Mouse (Mus musculus): Measurements from ENCODE around the gene Dnmt3a. TPM values are rescaled to one million over a fixed set of nuclear protein-coding genes. Genes with fewer than 3 reads are reported as not detected.

The Dnmt3a gene
- total and polyA plus RNA-seq, 3 experiments: 15.9 to 34.4 TPM; not detected in 1

GRCm38 (mm10) chr12:3810455-3810854, 4.6 kb downstream of the Dnmt3a start:
- Histone ChIP-seq H3K4me3 (ENCODE audit: control insufficient read depth in 1 of 2, insufficient read depth in 1 of 2, low read depth in 2 of 2, low read length in 2 of 2) (no peak overlapping the region), H3K9me3 (replicated peaks; ENCODE audit: insufficient read depth, low read length) (no peaks in the 10 kb centered on the region), H3K27me3 (ENCODE audit: control insufficient read depth in 1 of 2, insufficient read depth in 2 of 2, low read length in 2 of 2) (no peaks in the 10 kb centered on the region; a peak in 1 of 4 replicates), H3K27ac (ENCODE audit: control insufficient read depth, low read depth, low read length) (no peak overlapping the region), H3K79me2 (ENCODE audit: control insufficient read depth, insufficient read depth, low read length, poor library complexity) (no peaks in the 10 kb centered on the region; the same call in none of the 2 replicates), H3K36me3 (ENCODE audit: control insufficient read depth in 1 of 2, insufficient read depth in 2 of 2, low read length in 2 of 2) (no peaks in the 10 kb centered on the region), H3K9ac (ENCODE audit: control insufficient read depth, low read depth, low read length, poor library complexity, severe bottlenecking) (no peak overlapping the region), H3K4me1 (ENCODE audit: control insufficient read depth in 1 of 2, insufficient read depth in 2 of 2, low read length in 2 of 2) (0 out of 4 replicates have a peak, but pooled peaks cover 0 to 6% of the 10 kb centered on the region in 2 experiments)
- TF ChIP-seq TCF12 (IDR thresholded peaks at IDR 0.05; ENCODE audit: low read depth, low read length) (no peak), USF2 (IDR thresholded peaks at IDR 0.05; ENCODE audit: borderline replicate concordance in 1 of 2, insufficient read depth in 1 of 2, low read depth in 1 of 2, low read length in 2 of 2) (no peak), ZC3H11A (IDR thresholded peaks at IDR 0.05; ENCODE audit: low read depth, low read length) (no peak), HCFC1 (IDR thresholded peaks at IDR 0.05; ENCODE audit: low read depth, low read length) (no peak), SMC3 (IDR thresholded peaks at IDR 0.05; ENCODE audit: low read depth, low read length) (no peak), POLR2AphosphoS2 (IDR thresholded peaks at IDR 0.05; ENCODE audit: low read length) (no peak), MXI1 (IDR thresholded peaks at IDR 0.05; ENCODE audit: low read depth, low read length) (no peak), MAFK (IDR thresholded peaks at IDR 0.05; ENCODE audit: borderline replicate concordance, low read depth, low read length) (no peak), RAD21 (IDR thresholded peaks at IDR 0.05; ENCODE audit: low read depth, low read length) (no peak), POLR2A (IDR thresholded peaks at IDR 0.05; ENCODE audit: control insufficient read depth in 1 of 2, insufficient read depth in 1 of 2, low read depth in 1 of 2, low read length in 2 of 2, poor library complexity in 1 of 2) (no peak), SIN3A (IDR thresholded peaks at IDR 0.05; ENCODE audit: low read length) (no peak)
- DNase-seq (ENCODE audit: low read depth, low spot score): no peak

GRCm38 (mm10) chr12:3811596-3811995, 5.8 kb downstream of the Dnmt3a start:
- Histone ChIP-seq H3K4me1 (ENCODE audit: control insufficient read depth in 1 of 2, insufficient read depth in 2 of 2, low read length in 2 of 2) (0 out of 4 replicates have a peak, but pooled peaks cover 0 to 3% of the 10 kb centered on the region in 2 experiments), H3K79me2 (ENCODE audit: control insufficient read depth, insufficient read depth, low read length, poor library complexity) (no peaks in the 10 kb centered on the region; the same call in none of the 2 replicates), H3K9ac (ENCODE audit: control insufficient read depth, low read depth, low read length, poor library complexity, severe bottlenecking) (no peak overlapping the region), H3K9me3 (replicated peaks; ENCODE audit: insufficient read depth, low read length) (no peaks in the 10 kb centered on the region), H3K36me3 (ENCODE audit: control insufficient read depth in 1 of 2, insufficient read depth in 2 of 2, low read length in 2 of 2) (no peaks in the 10 kb centered on the region), H3K4me3 (ENCODE audit: control insufficient read depth in 1 of 2, insufficient read depth in 1 of 2, low read depth in 2 of 2, low read length in 2 of 2) (no peak overlapping the region), H3K27ac (ENCODE audit: control insufficient read depth, low read depth, low read length) (no peak overlapping the region), H3K27me3 (ENCODE audit: control insufficient read depth in 1 of 2, insufficient read depth in 2 of 2, low read length in 2 of 2) (no peaks in the 10 kb centered on the region)
- TF ChIP-seq TCF12 (IDR thresholded peaks at IDR 0.05; ENCODE audit: low read depth, low read length): no peak
- TF ChIP-seq EP300 (IDR thresholded peaks at IDR 0.05; ENCODE audit: low read depth in 1 of 2, low read length in 2 of 2): no peak
- TF ChIP-seq USF2 (IDR thresholded peaks at IDR 0.05; ENCODE audit: borderline replicate concordance in 1 of 2, insufficient read depth in 1 of 2, low read depth in 1 of 2, low read length in 2 of 2): no peak
- TF ChIP-seq NRF1 (IDR thresholded peaks at IDR 0.05; ENCODE audit: insufficient read depth, low read depth, low read length, poor library complexity, severe bottlenecking): no peak
- no peak for TF ChIP-seq MYB (IDR thresholded peaks at IDR 0.05; ENCODE audit: low read depth, low read length)
- no peak for TF ChIP-seq POLR2AphosphoS5 (IDR thresholded peaks at IDR 0.05; ENCODE audit: borderline replicate concordance, low read depth, low read length)
- TF ChIP-seq POLR2AphosphoS2 (IDR thresholded peaks at IDR 0.05; ENCODE audit: low read length): no peak
- TF ChIP-seq MEF2A (IDR thresholded peaks at IDR 0.05; ENCODE audit: extremely low read depth, insufficient replicate concordance, low read depth, low read length, poor library complexity, severe bottlenecking): no peak
- TF ChIP-seq ETS1 (IDR thresholded peaks at IDR 0.05; ENCODE audit: low read depth, low read length): no peak
- TF ChIP-seq JUND (IDR thresholded peaks at IDR 0.05; ENCODE audit: low read depth, low read length): no peak
- TF ChIP-seq TAL1 (IDR thresholded peaks at IDR 0.05; ENCODE audit: low read length): no peak
- no peak for TF ChIP-seq USF1 (IDR thresholded peaks at IDR 0.05; ENCODE audit: low read depth, low read length)
- no peak for TF ChIP-seq SMC3 (IDR thresholded peaks at IDR 0.05; ENCODE audit: low read depth, low read length)
- TF ChIP-seq MXI1 (IDR thresholded peaks at IDR 0.05; ENCODE audit: low read depth, low read length): no peak
- TF ChIP-seq ZC3H11A (IDR thresholded peaks at IDR 0.05; ENCODE audit: low read depth, low read length): no peak
- no peak for TF ChIP-seq GATA1 (IDR thresholded peaks at IDR 0.05; ENCODE audit: low read depth, low read length)
- no peak for DNase-seq (ENCODE audit: low read depth, low spot score)

Data from MEL (cell line).